Mouse (Mus musculus): ENCODE data around the gene Cdk17.
A peak's percentile ranks its signal among the peaks of the same experiment; 100 is the strongest.

The Cdk17 gene

DNA sequence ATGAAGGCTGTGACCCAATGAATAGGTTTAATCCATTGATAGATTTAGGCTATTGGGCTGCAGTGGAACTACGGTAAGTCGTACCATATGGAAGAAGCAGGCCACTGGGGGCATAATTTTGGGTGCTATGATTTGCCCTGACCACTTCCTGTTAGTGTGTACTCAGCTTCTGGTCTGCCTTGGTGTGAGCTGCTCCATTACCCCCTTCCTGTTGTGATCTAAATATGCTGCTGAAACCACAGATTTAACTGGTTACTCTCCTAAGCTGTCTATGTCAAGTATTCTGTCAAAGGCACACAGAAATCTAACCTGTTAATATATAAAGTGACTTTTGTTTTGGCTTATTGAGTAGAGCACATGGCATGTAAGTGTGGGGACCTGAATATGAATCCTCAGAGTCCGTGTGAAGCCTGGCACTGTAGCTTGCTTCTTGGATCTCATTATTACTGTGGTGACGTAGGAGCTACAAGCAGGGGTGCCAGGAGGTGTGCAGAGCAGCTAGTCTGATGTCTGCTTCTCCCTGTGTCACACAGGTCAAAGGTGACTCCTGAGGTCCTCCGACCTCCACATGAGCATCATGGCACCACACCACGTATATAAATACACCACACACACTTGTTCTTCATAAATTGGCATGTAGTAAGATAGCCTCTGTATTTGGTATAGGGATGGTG lies 10.6 kb downstream of the Cdk17 start:
- no peak for DNase-seq

DNA sequence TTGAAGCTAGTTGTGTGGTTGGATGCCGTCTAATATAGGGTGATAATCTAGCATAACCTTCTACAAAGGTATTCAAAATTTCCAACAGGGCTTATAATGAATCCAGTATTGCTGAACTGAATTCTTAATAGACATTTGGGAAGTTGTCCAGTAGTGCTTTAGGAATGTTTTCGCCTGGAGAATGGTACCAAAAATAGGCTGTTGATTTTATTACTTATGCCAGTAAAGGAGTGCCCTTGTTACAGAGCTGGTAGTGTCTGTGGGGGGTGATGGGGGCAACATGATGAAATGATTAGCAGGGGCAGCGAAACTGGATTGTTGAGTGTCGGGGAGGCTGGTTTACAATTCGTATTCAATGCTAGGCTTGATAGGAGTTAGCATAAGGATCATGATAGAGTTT lies 16.8 kb downstream of the Cdk17 start:
- DNase-seq, result no peak

DNA sequence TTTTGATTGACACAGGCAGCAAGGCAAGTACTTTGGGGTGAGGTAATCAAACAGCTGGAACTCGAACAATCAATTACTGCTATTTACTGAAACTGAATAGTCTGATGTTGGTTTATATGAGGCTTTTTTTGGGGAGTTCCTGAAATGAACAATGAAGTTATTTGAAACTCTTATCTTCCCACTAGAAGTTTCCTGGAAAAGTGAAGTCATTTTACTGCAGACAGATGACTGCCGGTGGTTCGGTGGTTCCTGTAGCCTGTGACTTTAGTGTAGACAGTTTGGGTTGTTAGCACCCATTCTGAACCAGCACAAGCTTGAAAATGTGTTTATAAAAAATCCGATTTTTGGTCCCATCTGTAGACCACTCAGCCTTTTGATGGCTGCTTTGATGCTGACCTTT lies 17.2 kb downstream of the Cdk17 start:
- DNase-seq, result no peak

DNA sequence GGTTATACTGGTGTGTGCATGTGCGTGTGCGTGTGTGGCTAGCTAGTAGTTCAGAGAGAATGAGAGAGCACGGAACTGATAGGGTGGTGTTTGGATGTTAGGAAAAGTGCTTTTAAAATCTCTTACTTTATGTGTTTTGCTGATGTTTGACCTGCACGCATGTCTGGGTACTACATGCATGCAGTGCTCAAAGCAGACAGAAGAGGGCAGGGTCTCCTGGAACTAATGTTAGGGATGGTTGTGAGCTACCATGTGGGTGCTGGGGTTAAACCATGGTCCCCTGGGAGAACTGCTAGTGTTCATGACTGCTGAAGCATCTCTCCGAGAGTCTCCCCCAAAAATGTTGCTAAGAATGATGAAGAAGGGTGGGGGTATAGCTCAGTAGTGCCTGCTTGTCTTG lies 18.0 kb downstream of the Cdk17 start:
- no peak for DNase-seq

DNA sequence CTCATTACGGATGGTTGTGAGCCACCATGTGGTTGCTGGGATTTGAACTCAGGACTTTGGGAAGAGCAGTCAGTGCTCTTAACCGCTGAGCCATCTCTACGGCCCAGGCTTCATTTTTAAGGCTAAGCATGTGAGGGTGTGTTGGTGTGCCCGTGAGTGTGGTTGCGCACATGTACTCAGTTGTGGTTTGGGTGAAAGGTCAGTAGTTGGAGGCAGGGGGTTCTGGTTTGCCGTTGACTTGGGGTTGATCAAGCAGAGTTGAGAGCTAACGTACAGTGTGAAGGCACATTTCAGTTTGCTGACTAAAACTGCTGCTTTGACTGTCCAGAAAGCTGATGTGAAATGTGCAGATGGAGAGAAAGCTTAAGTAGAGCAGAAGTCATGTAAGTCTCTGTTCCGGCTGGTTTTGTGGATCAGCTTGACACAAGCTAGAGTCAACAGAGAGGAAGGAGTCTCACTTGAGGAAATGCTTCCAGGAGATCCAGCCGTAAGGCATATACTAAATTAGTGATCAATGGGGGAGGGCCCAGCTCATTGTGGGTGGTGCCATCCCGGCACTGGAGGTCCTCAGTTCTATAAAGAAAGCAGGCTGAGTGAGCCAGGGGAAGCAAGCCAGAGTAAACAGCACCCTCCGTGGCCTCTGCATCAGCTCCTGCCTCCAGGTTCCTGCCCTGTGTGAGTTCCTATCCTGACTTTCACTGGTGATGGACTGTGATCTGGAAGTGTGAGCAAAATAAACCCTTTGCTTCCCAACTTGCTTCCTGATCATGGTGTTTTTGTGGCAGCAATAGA lies 19.2 kb downstream of the Cdk17 start:
- no peak for DNase-seq

DNA sequence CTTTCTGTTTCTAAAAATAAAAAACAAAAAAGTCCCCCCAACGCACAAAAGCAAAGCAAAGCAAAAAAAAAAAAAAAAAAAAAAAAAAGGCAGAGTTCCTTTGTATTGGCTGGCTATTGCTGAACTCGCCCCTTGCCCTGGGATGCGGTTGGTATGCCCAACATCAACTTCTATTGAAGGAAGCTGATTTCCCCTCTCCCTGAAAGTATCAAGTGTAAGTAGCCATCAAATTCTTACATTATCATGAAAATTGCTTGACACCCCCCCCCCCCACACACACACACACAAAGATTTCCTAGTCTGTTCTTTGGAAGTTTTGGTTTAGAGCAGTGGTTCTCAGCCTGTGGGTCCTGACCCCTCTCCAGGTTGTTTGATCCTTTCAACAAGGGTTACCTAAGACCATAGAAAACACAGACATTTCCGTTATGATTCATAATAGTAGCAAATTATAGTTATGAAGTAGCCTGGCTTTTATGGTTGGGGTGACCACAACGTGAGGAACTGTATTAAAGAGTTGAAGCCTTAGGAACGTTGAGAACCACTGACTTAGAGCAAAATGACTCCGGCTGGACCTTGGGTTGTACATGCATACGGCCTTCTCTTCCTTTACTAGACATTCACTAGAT lies 23.8 kb downstream of the Cdk17 start:
- no peak for DNase-seq

DNA sequence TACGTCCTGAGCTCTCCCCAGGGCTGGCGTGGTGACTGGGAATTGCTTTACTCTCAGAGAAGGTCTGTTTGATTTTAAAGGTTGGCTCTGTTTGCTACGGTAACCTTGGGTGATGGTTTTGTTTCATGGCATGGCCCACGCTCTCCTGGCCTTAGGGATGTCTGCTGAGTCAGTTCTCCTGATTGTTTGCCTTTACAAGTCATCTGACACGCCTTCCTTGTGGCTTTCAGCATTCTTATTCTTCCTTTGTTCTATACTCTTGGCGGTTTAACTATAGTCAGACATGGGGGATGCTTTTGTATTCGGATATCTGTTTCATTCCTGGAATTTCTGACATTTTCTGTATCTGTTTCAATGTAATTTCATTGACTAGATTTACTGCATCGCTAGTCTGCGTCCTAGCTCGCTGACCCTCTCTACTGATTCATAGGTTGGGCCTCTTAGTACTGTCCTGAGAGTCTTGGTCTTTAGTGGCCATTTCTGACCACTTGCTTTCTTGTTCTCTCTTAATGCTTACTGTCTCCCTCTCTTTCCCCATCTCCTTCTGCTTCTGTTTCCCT lies 27.8 kb downstream of the Cdk17 start:
- DNase-seq, result no peak

DNA sequence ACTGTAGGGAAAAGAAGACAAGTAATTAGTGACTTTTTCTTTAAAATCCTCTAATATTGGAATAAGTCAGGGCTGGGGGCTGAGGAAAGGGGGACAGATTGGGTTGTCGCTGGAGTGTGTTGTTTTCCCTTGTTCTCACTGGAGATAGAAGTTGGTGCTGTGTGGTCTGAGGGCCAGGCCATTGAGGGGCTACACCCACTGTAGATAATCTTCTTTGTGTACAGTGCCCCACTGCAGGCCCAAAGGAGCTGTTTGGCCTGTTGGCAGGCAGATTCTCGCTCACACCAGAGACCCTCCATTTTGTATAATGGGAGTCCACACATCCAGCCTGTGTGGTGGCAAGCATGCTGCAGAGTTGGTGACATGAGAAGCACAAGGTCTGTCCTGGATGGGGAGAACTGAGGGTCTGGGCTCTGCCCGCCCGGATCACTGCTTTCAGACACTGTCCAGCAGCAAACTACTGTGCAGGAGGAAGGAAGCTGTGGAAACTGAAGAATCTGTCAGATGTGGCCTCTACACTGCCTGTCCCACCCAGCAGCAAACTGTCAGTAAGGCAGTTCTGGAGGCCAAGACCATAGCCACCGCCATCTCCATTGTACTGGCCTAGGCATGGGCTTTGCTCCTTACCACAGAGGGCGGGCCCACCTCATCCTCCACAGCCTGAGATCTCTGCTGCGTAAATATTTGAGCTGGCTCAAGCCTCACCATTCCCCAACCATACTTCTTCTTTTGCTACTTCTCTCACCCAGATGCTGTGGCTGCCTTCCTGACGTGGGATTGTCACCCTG lies 30.0 kb downstream of the Cdk17 start:
- peak; percentile 25 to 35 for DNase-seq

DNA sequence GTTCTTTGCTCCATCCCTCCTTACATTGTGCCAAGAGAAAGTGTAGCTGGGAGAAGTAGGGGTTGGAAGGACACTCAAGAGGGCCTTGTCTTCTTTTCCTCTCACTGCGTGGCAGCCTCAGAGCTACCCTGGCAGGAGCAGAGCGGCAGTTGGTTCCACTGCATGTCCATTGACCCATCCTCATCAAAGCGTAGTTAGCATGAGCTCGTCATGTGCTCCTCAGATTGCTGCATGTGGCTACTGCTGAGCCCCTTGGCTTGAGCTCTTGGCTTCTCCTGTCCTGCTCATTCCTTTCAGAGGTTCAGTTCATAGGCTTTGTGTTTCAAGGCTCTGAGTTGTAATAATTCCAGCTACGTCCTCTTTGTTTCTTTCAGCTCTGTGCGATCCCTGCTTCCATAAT lies 36.4 kb downstream of the Cdk17 start:
- DNase-seq, result no peak

DNA sequence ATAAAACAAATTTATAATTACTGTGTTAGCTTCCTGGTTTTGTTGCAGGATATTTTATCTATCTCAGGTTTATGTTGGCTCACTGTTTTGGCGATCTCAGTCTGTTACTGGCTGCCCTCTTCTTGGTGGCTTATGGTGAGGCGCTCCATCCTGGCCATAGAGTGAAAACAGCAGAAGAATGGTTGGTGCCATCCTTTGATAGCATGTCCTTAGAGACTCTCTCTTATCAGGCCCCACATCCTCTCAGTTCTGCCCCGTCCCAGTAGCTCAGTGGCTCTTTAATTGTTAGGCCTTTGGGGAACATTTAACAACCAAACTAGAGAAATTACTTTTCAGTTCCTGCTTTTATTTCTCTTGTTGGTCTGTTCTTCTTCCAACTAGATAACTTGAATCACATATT lies 38.3 kb downstream of the Cdk17 start:
- no peak for DNase-seq

DNA sequence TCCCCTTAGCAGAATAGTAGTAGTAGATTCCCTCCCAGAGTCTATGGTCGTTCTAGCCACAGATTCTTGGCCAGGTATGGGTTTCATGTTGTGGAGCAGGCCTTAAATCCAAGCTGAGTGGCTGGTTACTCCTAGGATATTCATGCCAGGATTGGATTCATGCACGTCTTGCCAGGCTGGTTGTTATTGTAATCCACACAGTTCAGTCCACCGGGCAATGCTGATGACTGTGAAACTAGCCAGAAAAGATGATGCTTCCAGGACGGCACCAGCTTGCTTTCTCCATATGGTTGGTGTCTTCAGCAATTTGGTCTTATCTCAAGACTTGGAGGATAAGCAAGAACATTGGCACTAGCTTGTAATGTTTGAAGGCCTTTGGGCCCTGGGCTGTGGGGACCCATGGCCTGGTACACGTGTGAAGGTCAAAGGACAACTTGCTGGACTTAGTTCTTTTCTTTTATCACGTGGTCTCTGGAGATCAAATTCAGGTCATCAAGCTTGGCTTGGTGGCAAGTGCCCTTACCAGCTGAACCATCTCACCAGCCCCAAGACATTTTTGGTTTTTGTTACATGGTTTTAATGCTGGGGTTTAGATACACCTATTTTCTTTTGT lies 41.3 kb downstream of the Cdk17 start:
- no peak for DNase-seq

DNA sequence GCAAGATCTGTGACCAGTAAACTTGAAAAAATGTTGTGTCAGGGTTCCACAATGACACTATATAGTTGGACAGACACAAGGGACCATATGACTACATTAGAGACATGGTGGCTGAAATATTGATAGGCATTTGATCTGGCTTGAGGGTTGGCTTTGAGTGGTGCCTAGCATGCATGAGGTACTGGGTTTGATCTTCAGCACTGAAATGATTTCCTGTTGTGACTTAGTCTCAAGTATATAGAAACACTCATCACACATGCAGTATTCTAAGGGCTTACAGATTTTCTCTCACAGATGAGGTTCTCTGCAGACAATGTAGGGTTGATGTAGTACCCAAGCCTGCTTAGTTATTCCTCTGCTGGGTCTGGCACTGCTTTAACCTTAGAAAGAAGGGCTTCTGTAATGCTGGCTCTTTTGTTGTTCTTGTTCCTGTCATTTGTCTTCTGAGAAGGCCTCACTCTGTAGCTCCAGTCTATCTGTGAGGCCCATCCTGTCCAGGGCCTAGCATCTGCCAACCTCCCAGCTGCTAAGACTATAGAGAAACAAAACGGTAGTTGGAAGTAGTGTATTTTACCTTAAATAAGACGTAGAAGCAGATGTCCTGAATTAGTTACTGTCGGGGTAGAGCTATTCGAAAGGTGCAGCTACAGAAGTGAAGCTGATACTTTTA lies 44.7 kb downstream of the Cdk17 start:
- DNase-seq, result no peak

DNA sequence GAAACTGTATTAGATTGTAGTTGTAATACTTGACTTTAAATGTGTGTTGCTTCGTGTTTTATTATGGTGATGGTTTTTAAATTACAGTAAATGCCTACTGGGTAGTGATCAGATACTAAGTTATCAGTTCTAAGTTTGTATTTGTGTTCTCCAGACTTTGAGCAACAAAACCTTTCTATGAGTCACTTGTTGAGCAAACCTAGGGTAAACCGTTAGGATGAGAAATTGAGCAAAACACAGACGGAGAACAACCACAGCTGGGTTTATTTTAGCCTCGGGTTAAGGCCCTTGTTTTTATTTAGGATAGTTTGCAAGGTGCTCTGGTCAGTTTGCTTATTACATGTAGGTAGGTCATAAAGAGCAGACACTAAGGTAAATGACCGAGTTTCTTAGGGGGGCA lies 46.5 kb downstream of the Cdk17 start:
- no peak for DNase-seq

DNA sequence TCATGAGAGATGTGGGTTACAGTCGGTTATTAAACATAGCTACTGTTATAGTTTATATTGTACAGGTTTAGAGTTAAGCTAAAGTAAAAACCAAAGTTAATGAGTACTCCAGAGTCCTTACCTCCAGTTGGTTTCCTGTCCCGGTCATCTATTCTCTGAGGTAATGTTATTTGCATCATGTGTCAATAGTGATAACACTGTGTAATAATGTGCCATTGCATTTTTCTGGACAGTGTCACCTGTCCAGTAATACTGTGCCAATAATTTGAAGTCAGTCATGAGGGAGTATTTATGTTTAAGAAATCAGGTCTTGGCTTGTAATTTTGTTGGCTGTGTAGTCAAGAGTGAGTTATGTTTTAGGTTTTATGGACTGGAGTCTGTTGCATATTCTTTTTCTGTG lies 52.0 kb downstream of the Cdk17 start:
- no peak for DNase-seq

DNA sequence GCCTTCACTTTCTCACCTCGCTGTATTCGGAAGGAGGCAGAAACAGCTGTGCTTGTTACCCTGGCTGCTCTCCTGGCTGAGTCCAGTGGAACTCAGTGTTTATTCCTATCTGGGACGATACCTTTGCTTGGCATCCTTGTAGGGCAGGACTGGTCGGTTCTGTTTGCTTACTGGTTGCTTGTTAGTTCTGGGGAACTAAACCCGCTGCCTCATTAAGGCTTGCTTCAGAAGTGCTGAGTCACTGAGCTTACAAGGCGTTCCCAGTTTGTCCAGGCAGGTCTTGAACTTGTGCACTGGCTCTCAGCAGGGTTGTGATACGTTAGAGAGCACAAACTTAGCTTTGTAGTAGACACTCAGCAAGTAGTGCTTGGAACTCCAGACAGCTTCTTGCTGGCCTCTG lies 52.7 kb downstream of the Cdk17 start:
- no peak for DNase-seq

DNA sequence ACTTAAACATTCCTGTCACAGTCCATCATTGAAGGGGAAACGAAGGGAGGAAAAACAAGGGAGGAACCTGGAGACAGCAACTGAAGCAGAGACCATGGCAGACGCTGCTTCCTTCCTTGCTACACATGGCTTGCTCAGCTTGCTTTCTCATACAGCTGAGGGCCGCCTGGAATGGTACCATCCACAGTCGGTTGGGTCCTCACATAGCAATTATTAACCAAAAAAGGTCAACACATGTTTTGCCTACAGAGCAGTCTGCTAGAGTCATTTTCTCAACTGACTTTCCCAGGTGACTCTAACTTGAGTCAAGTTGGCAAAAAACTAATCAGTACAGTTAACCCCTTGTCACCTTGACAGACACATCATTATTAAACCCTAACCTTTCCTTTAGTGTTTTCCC lies 53.6 kb downstream of the Cdk17 start:
- DNase-seq, result no peak

DNA sequence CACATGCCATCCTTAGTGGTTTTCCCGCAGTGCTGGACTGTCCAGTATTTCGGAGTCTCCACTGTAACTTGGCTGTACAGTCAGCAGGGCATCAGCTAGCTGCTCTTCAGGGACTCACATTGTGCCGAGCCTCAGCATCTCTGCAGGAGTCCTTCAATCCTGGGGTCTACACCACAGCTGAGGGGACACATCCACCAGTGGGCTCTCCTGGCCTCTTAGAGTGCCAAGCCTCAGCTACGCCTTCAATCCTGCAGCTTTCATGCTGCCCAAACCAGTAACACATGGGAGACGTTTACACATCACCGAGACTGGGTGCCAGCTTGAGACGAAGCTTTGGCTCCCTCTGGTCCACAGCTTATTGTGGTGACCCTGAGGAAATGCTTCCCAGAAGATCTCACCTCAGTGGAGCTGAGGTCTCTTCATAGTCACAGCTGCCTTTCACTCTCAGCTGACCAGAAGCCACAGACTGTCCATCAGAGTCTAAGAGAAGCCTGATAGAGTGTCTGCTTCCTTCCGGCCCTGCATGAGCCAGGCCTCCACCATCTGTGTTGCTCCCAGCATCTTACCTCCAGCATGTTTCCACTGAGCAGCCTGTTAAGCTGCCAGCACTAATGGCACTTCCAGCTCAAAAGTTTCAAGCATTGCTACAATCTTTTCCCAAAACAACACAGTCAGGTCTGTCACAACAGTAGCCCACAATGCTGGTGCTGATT lies 54.5 kb downstream of the Cdk17 start:
- no peak for DNase-seq

DNA sequence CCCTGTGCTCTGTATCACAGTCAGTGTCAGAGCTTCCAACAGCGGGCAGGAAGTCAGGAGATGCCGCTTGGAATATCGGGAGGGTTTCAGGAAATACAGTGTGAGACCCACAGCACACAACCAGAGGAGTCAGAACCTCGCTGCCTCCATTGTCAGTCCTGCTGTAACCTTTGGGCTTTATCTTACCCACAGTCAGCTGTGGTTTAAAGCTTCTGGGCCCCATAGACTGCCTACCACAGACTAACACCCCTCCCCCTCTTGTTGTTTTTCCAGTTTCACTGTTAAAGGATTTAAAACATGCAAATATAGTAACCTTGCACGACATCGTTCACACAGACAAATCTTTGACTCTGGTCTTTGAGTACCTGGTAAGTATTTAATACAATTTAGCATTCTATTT lies 65.1 kb downstream of the Cdk17 start:
- no peak for DNase-seq

DNA sequence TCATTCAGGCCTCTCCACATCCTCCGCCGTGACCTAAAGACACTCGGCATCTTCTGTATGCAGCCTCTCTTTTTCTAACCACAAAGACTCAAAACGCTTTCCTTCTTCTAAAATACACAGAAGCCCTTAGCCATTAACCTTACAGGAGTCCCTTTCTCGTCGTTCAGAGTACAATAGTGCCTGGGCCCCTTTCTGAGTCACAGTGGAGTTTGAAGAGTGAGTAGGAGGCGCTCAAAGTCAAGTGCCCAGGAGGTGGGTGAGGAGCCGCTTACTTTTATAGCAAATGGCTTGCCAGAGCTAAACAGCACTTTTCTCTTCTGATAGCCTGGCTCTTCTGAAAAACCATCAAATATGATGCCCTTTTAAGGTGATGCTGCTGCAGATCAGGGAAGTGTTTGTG lies 67.2 kb downstream of the Cdk17 start:
- DNase-seq, result no peak

DNA sequence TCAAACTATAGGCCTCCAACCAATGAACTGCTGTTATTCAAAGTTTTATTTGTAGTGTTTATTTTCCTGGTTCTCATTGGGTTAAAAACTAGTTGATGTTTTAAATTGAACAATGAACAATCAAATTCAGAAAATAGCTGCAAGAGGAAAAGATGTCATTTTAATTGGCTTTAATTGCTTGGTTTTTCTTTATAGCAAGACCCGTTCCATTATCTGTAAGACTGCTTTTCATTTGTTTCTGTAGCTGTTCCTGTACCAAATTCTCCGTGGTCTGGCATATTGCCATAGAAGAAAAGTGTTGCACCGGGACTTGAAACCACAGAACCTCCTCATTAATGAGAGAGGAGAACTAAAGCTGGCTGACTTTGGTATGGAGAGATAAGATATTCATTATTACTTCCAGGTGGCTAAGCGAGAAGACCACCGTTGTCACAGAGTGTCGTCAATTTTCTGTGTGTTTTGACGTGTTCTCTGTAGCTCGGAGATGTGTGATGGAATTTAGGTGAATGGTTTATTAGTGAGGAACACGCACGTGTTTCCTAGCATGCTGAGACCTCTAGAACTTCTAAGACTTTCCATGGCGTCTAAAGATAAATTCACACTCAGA lies 67.8 kb downstream of the Cdk17 start:
- DNase-seq, result no peak

DNA sequence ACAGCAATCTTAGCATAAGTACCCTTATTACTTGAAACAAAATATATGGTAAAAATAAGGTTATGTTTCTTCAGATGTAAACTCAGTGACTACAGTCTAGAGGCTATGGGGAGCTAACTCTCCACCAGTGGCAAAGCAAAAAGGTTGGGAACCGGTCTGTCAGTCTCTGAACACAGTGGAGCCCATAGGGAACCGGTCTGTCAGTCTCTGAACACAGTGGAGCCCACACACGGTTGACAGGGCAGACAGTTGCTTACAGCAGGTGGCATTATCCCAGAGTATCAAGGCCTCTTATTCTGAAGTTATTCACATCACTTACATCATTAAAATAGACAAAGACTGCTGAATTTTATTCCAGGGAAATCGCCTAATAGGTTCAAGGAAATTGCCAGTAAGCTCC lies 70.8 kb downstream of the Cdk17 start:
- no peak for DNase-seq

Data from lung, postnatal 4 days (tissue).